In genomic region chr10:98838926-98839679, GRCm38 (mm10) we compare ENCODE assay signal across 28 mouse cellular contexts.
DNase-seq lines count a peak whose midpoint lies in the region; ATAC-seq and TF ChIP-seq lines count a peak whose summit lies in the region.
"Had no signal": no experiment of that assay in that cellular context is flagged by ENCODE, and none has a peak within 500 bp of the region (broad histone marks: within the 10 kb centered on the region; RNA-seq: fewer than 3 reads in every experiment).

No protein-coding gene starts in this region.

- peaks cover 17% of the 10 kb centered on the region for H3K9me3 ChIP-seq in kidney, embryonic 16.5 days (ENCODE audit: low read length)
- H3K9me3 ChIP-seq in kidney, embryonic 15.5 days (replicated peaks): peaks cover 5% of the 10 kb centered on the region; the same call in 1 of the 2 replicates
- H3K9me3 ChIP-seq: G1E had no signal

- peak; percentile 33 for DNase-seq in kidney, adult 11 months
- DNase-seq in kidney, adult 9 months: peak; percentile 81
- DNase-seq in layer of hippocampus, adult 2 months (ENCODE audit: low spot score in 2 of 2): no peak
- DNase-seq in layer of hippocampus, postnatal 36 days: no peak
- DNase-seq: adrenal gland, adult 2 months; adrenal gland, postnatal 14 days; cerebellum, adult 11-12 months; cerebellum, adult 8-10 months; cerebellum, postnatal 10 days; cerebellum, postnatal 36 days; embryo, embryonic 11 days; heart, adult 18-20 months; heart, postnatal 10 days; heart, postnatal 36 days had no signal

- H3K4me2 ChIP-seq in kidney, embryonic 16.5 days (replicated peaks; ENCODE audit: low read depth, low read length): no peak overlapping the region
- H3K4me2 ChIP-seq in kidney, embryonic 15.5 days: no peak overlapping the region
- H3K4me2 ChIP-seq: embryonic facial prominence, embryonic 13.5 days; forebrain, embryonic 12.5 days; forebrain, embryonic 15.5 days; heart, embryonic 12.5 days; heart, embryonic 15.5 days; hindbrain, embryonic 13.5 days had no signal

- peak; percentile 25; the same call in 1 of the 2 replicates for TF ChIP-seq CTCF in layer of hippocampus, adult 2 months (conservative IDR thresholded peaks at IDR 0.05)

- WGBS in kidney, embryonic 16.5 days: 88% methylated on average over 8 of the region's 8 CpGs
- WGBS in kidney, embryonic 15.5 days: 87% methylated on average over 8 of the region's 8 CpGs

- ATAC-seq in kidney, embryonic 16.5 days (ENCODE audit: low FRiP score, low TSS enrichment): no peak
- ATAC-seq in kidney, embryonic 15.5 days (replicated peaks; ENCODE audit: low FRiP score): no peak
- ATAC-seq in megakaryocyte, adult 5-6 weeks (ENCODE audit: poor library complexity, severe bottlenecking): no peak
- ATAC-seq: forebrain, embryonic 15.5 days; Patski had no signal

- no peak overlapping the region for H3K4me3 ChIP-seq in kidney, embryonic 16.5 days (ENCODE audit: low read length)
- no peak overlapping the region for H3K4me3 ChIP-seq in kidney, embryonic 15.5 days (replicated peaks)
- no peak overlapping the region for H3K4me3 ChIP-seq in layer of hippocampus, adult 2 months
- H3K4me3 ChIP-seq: embryonic facial prominence, embryonic 10.5 days; embryonic facial prominence, embryonic 13.5 days; erythroblast, embryonic 14.5 days; forebrain, embryonic 12.5 days; forebrain, embryonic 15.5 days; heart, embryonic 12.5 days; heart, embryonic 15.5 days; hindbrain, embryonic 10.5 days; hindbrain, embryonic 13.5 days had no signal

- no peak overlapping the region for H3K27ac ChIP-seq in kidney, embryonic 16.5 days (ENCODE audit: low read length)
- H3K27ac ChIP-seq in kidney, embryonic 15.5 days: no peak overlapping the region
- H3K27ac ChIP-seq in layer of hippocampus, adult 2 months: no peak overlapping the region
- H3K27ac ChIP-seq: embryonic facial prominence, embryonic 10.5 days; embryonic facial prominence, embryonic 13.5 days; forebrain, embryonic 12.5 days; forebrain, embryonic 15.5 days; heart, embryonic 15.5 days; hindbrain, embryonic 10.5 days; hindbrain, embryonic 13.5 days had no signal

- H3K27me3 ChIP-seq in kidney, embryonic 16.5 days (ENCODE audit: insufficient read depth, low read length): no peaks in the 10 kb centered on the region
- H3K27me3 ChIP-seq in kidney, embryonic 15.5 days: no peaks in the 10 kb centered on the region
- H3K27me3 ChIP-seq: embryonic facial prominence, embryonic 13.5 days; forebrain, embryonic 12.5 days; forebrain, embryonic 15.5 days; heart, embryonic 12.5 days; heart, embryonic 15.5 days; hindbrain, embryonic 13.5 days; Patski had no signal

- H3K9ac ChIP-seq in kidney, embryonic 16.5 days (replicated peaks; ENCODE audit: low read length): no peak overlapping the region
- H3K9ac ChIP-seq in kidney, embryonic 15.5 days: no peak overlapping the region
- H3K9ac ChIP-seq: embryonic facial prominence, embryonic 13.5 days; forebrain, embryonic 12.5 days; forebrain, embryonic 15.5 days; heart, embryonic 12.5 days; heart, embryonic 15.5 days; hindbrain, embryonic 13.5 days had no signal

- H3K4me1 ChIP-seq in kidney, embryonic 16.5 days (ENCODE audit: insufficient read depth, low read length): no peaks in the 10 kb centered on the region
- no peaks in the 10 kb centered on the region for H3K4me1 ChIP-seq in kidney, embryonic 15.5 days
- H3K4me1 ChIP-seq: embryonic facial prominence, embryonic 10.5 days; embryonic facial prominence, embryonic 13.5 days; forebrain, embryonic 12.5 days; forebrain, embryonic 15.5 days; heart, embryonic 12.5 days; heart, embryonic 15.5 days; hindbrain, embryonic 10.5 days; hindbrain, embryonic 13.5 days had no signal

- H3K36me3 ChIP-seq in kidney, embryonic 16.5 days (ENCODE audit: insufficient read depth, low read length): peaks cover 8% of the 10 kb centered on the region; the same call in 1 of the 2 replicates
- no peaks in the 10 kb centered on the region for H3K36me3 ChIP-seq in kidney, embryonic 15.5 days
- H3K36me3 ChIP-seq: embryonic facial prominence, embryonic 10.5 days; embryonic facial prominence, embryonic 13.5 days; forebrain, embryonic 12.5 days; forebrain, embryonic 15.5 days; G1E; heart, embryonic 12.5 days; heart, embryonic 15.5 days; hindbrain, embryonic 10.5 days; hindbrain, embryonic 13.5 days had no signal

Comparison
In these comparisons a context has a peak if more than half of its experiments do, and no peak if none do; other contexts are left out.
1. DNase-seq: peak in kidney, adult 11 months (single experiment) and kidney, adult 9 months (single experiment); none in layer of hippocampus, adult 2 months (0 of 2) and layer of hippocampus, postnatal 36 days (0 of 2).